Mouse (Mus musculus) liver, embryonic 13.5 days (tissue): ENCODE measurements around the gene Pdik1l. TPM values are rescaled to one million over a fixed set of nuclear protein-coding genes. Genes with fewer than 3 reads are reported as not detected.

Experiments used
- ATAC-seq: fragments of 200-750 bp; cut with Nextera tagmentation; 2 replicates; pipeline ENCODE4 v1.8.0; 2017; ENCODE audit warnings: low read depth, mild to moderate bottlenecking, moderate number of reproducible peaks, moderate library complexity
- DNase-seq: peaks from one replicate; pipeline ENCODE4 v3.0.0; 2022
- H3K27ac ChIP-seq: fragments of 300-500 bp; sonication (generic); 2 replicates; pipeline ENCODE4 v1.5.1; 2015; ENCODE audit warnings: moderate library complexity, mild to moderate bottlenecking, inconsistent platforms
- H3K27me3 ChIP-seq: fragments of 300-500 bp; sonication (generic); 2 replicates; pipeline ENCODE4 v1.6.1; 2015; ENCODE audit warnings: mild to moderate bottlenecking, inconsistent platforms
- H3K36me3 ChIP-seq: fragments of 300-500 bp; sonication (generic); 2 replicates; pipeline ENCODE4 v1.6.1; 2015; ENCODE audit warnings: mild to moderate bottlenecking, inconsistent platforms
- H3K4me1 ChIP-seq: fragments of 300-500 bp; sonication (generic); replicated peaks from 2 replicates; pipeline ENCODE4 v1.6.1; 2015; ENCODE audit warnings: inconsistent platforms
- H3K4me2 ChIP-seq: fragments of 300-500 bp; sonication (generic); 2 replicates; pipeline ENCODE4 v1.6.1; 2015; ENCODE audit warnings: inconsistent platforms, mild to moderate bottlenecking, moderate library complexity
- H3K4me3 ChIP-seq: fragments of 300-500 bp; sonication (generic); replicated peaks from 2 replicates; pipeline ENCODE4 v1.5.1; 2015; ENCODE audit warnings: mild to moderate bottlenecking, inconsistent platforms
- H3K9ac ChIP-seq: fragments of 300-500 bp; sonication (generic); 2 replicates; pipeline ENCODE4 v1.6.1; 2015; ENCODE audit warnings: mild to moderate bottlenecking, inconsistent platforms
- H3K9me3 ChIP-seq: fragments of 300-500 bp; sonication (generic); replicated peaks from 2 replicates; pipeline ENCODE4 v1.6.1; 2016; ENCODE audit warnings: inconsistent platforms
- WGBS: fragments of 180-500 bp; shearing (Covaris S2); methylation state at CpG from one replicate; pipeline ENCODE4 v1.1.7; 2015; ENCODE audit not compliant: insufficient replicate concordance; 5-methylcytosine and 5-hydroxymethylcytosine counted together
- polyA plus RNA-seq: library from polyadenylated mRNA; unstranded; fragments of >200 nt; fragmentation: Nextera tagmentation; extraction: Ambion mirVana; gene quantifications from 2 replicates; pipeline ENCODE4 v1.2.1, GENCODE M21; 2015

Gene Pdik1l
- polyA plus RNA-seq, 1 experiment from 2014 or later = 12.3 TPM

DNA sequence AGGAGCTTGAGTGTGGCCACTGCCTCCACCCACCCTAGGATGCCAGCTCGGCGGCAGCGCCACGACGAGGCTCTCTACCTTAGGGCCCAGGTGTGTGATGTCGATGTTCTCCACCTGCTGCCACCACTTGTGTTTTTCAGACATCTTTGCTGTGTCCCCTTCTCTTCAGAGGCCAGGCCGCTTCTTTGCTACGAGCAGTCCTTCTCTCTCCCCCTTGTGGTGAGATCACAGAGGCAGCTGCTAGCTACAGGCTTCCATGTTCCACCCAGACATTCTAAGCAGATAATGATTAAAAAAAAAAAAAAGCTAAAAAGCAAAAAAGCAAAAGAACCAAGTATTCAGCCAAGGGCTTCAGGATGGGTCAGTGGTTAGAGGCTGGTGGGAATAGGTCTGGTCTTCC, 60.5 kb downstream of the Pdik1l start, which contains the start of gene Catsper4:
Gene Catsper4, minus strand, starts transcription at position 190 of the 400 bp plus-strand sequence.
- DNase-seq (no peak), ATAC-seq (no peak)
- H3K27me3 ChIP-seq = peaks cover 19% of the 10 kb centered on the region; the same call in 1 of the 2 replicates
- peaks cover 12% of the 10 kb centered on the region for H3K4me1 ChIP-seq
- WGBS = 64% methylated on average over 8 of the region's 8 CpGs
- no peak within 1 kb of the TSS for H3K9ac ChIP-seq
- no peak within 1 kb of the TSS for H3K4me3 ChIP-seq
- no peaks in the 10 kb centered on the region for H3K9me3 ChIP-seq
- no peak within 1 kb of the TSS for H3K27ac ChIP-seq
- no peaks in the 10 kb centered on the region for H3K36me3 ChIP-seq
- H3K4me2 ChIP-seq = no peak within 1 kb of the TSS

Other genes starting within 250 kb of the Pdik1l start
- not detected in 2 replicates for gene Zfp683, start 234.1 kb downstream of the Pdik1l start, polyA plus RNA-seq
- gene Crybg2, start 227.1 kb downstream of the Pdik1l start, polyA plus RNA-seq = 0.22 and 0.25 TPM in 2 replicates
- gene Cd52, start 192.8 kb downstream of the Pdik1l start, polyA plus RNA-seq = 24.6 and 27.7 TPM in 2 replicates
- 1.7 and 2.3 TPM in 2 replicates for gene Ubxn11, start 185.3 kb downstream of the Pdik1l start, polyA plus RNA-seq
- gene Sh3bgrl3, start 159.1 kb downstream of the Pdik1l start, polyA plus RNA-seq = 158 and 171 TPM in 2 replicates
- 27.8 and 35.1 TPM in 2 replicates for gene Cep85, start 100.8 kb downstream of the Pdik1l start, polyA plus RNA-seq
- gene Gm7534, start 84.9 kb downstream of the Pdik1l start, polyA plus RNA-seq = not detected in 2 replicates
- not detected in 2 replicates for gene Catsper4, start 60.5 kb downstream of the Pdik1l start, polyA plus RNA-seq
- gene Cnksr1, start 49.5 kb downstream of the Pdik1l start, polyA plus RNA-seq = 0.05 and 0.07 TPM in 2 replicates
- 0.21 and 0.52 TPM in 2 replicates for gene E130218I03Rik, start 44.2 kb downstream of the Pdik1l start, polyA plus RNA-seq
- 10.6 and 11.3 TPM in 2 replicates for gene Zfp593, start 42.3 kb downstream of the Pdik1l start, polyA plus RNA-seq
- not detected in 2 replicates for gene Gm30191, start 41.0 kb downstream of the Pdik1l start, polyA plus RNA-seq
- 0.61 and 0.83 TPM in 2 replicates for gene Grrp1, start 33.8 kb downstream of the Pdik1l start, polyA plus RNA-seq
- gene Trim63, start 27.2 kb upstream of the Pdik1l start, polyA plus RNA-seq = 0.14 and 0.24 TPM in 2 replicates
- not detected in 2 replicates for gene Slc30a2, start 55.3 kb upstream of the Pdik1l start, polyA plus RNA-seq
- 0.15 and 0.18 TPM in 2 replicates for gene Extl1, start 96.0 kb upstream of the Pdik1l start, polyA plus RNA-seq
- gene Pafah2, start 108.4 kb upstream of the Pdik1l start, polyA plus RNA-seq = 3.7 and 5.1 TPM in 2 replicates
- gene Stmn1, start 180.4 kb upstream of the Pdik1l start, polyA plus RNA-seq = 514 and 581 TPM in 2 replicates
- gene Paqr7, start 208.8 kb upstream of the Pdik1l start, polyA plus RNA-seq = 6.5 and 7.4 TPM in 2 replicates
- gene Aunip, start 223.1 kb upstream of the Pdik1l start, polyA plus RNA-seq = 25.4 and 30.6 TPM in 2 replicates
- 53.7 and 59.2 TPM in 2 replicates for gene Mtfr1l, start 247.5 kb upstream of the Pdik1l start, polyA plus RNA-seq